Mouse (Mus musculus): ENCODE results near the gene Bcas1.

- TF ChIP-seq CTCF (IDR thresholded peaks at IDR 0.05; ENCODE audit: borderline replicate concordance, insufficient read depth, low read length), result no peak
- TF ChIP-seq POLR2A (IDR thresholded peaks at IDR 0.05; ENCODE audit: low read depth, low read length), result no peak
Measured at GRCm38 (mm10) chr2:170470591-170470990, 42.9 kb upstream of the Bcas1 start.
